Mouse (Mus musculus): ENCODE measurements around the gene Arsb.

DNA sequence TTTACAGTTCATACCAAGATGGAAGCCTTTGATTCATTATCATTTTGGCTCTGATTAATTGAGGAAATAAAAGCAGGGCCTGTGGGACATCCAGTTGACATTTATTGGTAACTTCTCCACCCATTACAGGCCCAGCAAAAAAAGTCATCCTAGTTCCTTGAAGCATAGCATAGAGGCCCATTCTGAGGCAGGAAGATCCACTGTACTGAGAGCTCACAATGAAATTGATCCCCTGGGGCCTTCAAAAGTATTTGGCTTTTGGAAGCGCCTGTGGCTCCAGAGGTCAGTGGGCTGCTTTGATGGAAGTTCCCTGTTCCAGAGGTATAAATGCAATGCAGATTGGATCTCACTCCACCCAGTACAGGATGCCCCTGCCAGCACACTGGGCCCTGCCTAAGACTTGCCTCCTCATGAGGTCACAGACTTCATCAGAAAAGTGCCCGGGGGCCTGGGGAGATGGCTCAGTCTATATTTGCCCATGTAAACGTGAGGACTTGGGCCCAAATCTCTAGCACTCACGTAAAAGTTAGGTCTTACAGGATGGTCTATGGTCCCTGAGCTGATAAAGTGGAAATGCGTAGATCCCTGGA lies 141.0 kb downstream of the Arsb start:
- TF ChIP-seq CTCF (IDR thresholded peaks at IDR 0.05; ENCODE audit: insufficient read depth, low read length) (no peak), POLR2A (IDR thresholded peaks at IDR 0.05; ENCODE audit: borderline replicate concordance, extremely low read depth, low read depth, low read length) (no peak)
